Mouse (Mus musculus) granulocyte monocyte progenitor cell, adult 5-6 weeks (primary cell): ENCODE measurements around the gene Creg2. TPM values are rescaled to one million over a fixed set of nuclear protein-coding genes. Genes with fewer than 3 reads are reported as not detected.
"Not testable (repeated sequence)": the region's sequence is repeated elsewhere in the genome, so short reads cannot be mapped to it uniquely, and the experiment has no call there.

Experiments
- ATAC-seq: replicated peaks from 2 replicates; pipeline ENCODE4 v1.8.0; 2016; ENCODE audit warnings: mild to moderate bottlenecking, moderate TSS enrichment, inconsistent platforms; ENCODE audit not compliant: poor library complexity, severe bottlenecking
- total RNA-seq, 2 experiments: library from RNA; stranded (forward) in 1 of 2; stranded (reverse) in 1 of 2; fragments of 200-712, 200-1000 nt in 1 of 2; fragments of >200 nt in 1 of 2; fragmentation: Nextera tagmentation in 1 of 2; gene quantifications; 2 replicates each; pipeline ENCODE4 v1.2.3; 2014 to 2017

The Creg2 gene
- total RNA-seq, 2 experiments from 2014 or later, result not detected

DNA sequence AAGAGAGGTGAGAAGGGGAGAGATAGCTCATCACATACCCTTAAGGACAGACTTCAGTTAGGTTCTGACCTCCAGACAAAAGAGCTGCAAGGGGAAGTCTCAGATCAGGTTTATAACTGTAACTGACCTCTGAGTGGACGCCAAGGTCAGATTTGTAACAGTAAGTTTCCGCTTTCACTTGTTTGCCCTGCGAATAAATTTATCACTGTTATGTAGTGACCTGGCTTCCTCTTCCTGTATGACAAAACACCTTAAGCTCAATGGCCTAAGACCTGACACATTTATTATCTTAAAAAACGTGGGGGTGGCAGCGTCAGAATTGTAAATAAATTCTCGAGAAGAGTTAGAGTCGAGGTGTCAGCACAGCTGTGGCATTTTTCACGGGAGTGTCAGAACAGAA is 42.7 kb downstream of the Creg2 start:
- ATAC-seq, result peak; percentile 71

DNA sequence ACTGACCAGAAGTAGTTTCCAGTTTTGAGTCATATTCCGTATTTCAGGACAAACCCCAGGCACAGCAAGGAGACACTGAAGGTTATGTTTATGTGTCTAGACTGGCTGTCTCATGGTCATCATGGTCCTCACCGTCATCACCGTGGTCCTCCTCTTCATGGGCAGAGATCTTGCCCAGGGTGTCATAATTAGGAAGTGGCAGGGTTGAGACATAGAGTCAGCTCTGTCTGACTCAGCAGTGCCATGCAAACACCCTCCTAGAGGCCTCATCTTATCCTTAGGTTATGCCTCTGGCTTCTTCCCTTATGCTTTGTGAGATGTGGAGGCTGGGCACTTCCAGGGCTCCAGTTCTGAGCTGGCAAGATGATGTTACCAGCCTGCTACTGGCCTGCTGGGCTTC is 48.8 kb downstream of the Creg2 start:
- ATAC-seq, result peak; percentile 93

DNA sequence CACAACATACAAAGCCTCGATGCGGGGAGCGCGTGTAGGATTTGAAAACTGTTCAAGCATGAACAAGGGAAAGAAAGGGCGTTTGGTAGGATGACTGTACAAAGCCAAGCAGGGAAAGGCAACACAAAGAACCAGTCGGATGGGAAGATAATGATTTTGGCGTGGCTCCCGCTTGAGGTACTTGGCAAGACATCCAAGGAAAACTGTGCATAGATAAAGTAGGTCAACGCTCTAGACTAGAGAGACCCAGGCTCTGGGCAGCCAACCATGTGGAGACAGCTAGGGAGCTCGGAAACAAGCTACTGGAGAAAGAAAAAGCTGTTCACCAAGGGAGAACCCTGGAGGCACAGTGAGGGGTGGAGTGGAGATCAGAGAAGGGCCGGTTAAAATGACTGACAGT is 52.5 kb downstream of the Creg2 start:
- no peak for ATAC-seq

DNA sequence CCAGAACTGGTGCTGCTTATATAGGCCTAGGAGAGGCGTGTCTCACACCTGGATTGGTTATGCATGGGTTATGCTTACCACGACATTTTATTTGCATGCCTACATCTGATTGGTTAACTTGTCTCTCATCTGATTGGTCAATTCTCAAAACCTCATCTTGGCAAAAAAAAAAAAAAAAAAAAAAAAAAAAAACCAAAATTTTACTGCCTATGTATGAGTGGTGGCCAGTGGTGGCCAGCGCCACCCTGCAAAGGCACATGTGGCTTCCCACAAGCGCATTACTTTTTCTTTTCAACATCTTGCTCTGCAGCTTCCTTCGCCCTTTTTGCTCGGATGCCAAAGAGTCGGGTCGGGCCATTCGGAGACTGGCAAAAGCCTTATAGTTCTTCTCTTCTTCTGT is 54.1 kb downstream of the Creg2 start:
- not testable (repeated sequence) for ATAC-seq

DNA sequence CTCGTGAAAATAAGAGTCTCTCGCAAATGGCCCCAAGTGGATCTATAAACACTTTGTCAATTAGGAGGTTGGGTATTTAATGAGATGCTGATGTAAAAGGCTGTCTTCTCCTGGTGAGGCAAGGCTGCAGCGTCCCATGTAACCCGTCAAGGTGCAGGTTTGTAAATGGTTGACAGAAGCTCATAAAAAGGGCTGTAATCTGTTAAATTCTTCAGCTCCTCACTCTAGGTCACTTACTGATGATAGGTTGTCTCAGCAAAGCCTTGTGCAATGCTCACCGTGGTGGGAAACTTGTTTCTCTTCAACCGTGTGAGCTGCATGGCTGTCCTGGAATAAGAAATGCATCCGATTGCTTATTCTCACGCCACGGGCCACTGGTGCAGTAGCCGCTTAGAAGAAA is 57.4 kb downstream of the Creg2 start:
- ATAC-seq, result no peak

DNA sequence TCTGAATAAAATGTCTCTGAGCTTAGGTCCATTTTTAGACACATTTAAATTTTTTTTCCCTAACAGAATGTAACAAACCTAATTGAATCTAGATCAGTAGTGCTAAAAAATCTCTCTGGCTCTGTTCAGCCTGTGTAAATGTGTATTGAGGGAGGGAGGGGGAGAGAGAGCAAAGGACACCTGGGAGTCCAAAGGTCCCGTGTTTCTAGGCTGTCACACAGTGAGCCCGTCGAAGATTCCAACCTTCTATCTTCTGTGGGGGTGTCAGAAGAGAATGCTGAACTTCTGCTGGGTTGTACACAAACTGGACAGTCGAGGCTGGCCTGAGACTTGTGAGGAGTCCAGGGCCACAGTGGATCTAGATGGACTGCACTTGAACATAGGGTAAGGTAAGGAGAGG is 59.2 kb downstream of the Creg2 start:
- no peak for ATAC-seq

DNA sequence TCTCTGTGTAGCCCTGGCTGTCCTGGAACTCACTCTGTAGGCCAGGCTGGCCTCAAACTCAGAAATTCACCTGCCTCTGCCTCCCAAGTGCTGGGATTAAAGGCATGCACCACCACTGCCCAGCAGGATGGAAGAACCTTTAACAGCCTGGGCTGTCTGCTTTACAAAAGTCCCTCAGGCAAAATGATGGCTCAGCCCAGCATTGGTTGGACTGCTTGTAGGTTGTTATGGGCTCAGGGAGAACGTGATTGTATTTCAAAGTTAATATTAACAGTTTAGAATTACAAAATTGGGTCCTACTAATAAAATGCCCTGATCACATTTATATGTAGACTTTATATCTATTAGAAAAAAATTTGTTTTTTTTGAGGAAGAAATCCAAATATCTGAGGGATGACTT is 59.7 kb downstream of the Creg2 start:
- ATAC-seq, result not testable (repeated sequence)

DNA sequence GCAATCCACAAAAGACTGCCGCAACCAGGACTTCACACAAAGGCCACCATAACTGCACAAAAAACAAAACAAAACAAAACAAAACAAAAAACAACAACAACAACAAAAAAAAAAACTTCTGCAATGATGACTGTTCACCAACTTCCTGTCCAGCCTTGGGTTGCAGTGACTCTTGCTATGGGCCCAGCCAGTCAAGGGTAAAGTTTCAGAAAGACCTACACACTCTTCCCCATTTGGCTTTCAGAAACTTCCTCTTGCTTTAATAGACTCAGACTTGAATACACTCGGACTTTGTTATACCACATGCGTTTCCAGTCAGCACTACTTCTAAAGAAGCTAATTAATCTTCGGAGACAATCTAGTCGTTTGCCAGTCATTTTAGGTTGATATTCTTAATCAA is 61.1 kb downstream of the Creg2 start:
- peak; percentile 88 for ATAC-seq

DNA sequence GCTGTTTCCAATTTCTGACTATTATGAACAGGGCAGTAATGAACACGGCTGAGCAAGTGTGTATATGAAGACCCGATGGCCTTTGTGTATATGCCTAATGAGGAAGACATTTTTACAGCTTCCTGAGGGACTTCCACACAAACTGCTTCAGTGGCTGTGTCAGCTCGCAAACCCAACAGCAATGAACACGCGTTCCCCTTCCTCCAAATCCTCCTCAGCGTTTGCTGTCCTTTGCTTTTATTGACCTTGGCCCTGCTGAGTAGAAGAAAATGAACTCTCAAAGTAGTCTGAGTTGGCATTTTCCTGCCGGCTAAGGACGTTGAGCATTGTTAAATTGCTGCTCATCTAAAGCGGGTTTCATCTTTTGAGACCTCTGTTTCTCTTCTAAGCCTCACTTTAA is 65.9 kb downstream of the Creg2 start:
- ATAC-seq, result no peak

DNA sequence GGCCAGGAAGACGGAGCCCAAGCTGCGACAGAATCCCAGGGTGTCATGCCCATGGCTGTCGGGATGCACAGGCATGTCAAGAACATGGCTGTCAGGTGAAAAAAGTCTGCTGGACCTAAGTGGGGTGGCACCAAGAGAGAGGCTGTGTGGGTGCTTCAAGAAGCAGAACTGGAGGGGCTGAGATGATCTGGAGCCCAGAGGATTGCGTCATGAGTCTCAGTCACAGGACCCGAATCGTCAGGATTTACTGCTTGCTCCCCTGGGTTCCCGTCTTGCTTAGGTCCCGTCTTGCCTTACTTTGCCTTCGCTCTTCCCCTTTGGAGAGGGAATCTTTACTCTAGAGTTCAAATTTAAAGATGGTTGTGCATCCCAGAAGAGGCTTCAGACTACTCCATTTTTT is 68.1 kb downstream of the Creg2 start:
- peak; percentile 67 for ATAC-seq

DNA sequence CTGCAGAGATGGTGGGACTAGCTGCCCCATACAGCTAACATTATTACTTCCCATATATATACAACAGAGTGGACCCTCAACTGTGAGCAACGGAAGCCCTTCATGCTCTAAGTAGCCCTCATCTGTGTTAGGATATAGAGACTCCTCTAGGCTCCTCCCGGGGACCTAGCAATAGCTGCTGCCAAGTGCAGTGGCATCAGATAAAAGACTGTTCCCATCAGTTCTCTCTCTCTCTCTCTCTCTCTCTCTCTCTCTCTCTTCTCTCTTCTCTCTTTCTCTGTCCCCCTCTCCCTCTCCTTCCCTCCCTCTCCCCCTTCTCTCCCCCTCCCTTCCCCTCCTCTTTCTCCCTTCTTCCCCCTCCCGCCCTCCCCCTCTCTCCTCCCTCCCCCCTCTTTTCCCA is 70.1 kb downstream of the Creg2 start:
- ATAC-seq, result no peak

DNA sequence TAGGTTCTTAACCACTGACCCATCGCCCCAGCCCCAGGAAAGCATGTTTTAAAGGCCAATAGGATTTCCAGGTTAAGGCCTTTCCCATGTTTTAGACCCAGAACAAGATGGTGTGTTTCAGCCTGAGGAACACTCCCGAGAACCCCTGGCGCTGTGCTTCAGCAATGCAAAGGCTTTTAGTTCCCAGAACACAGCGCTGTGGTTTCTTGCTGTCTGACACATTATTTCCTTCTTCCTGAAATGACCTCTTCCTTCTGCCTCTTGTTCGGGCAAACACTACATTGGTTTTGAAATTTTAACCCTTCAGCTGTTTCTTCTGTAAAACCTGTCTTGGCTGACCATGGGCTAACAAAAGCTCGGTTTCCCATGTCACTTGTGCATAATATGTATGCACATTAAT is 72.1 kb downstream of the Creg2 start:
- ATAC-seq, result peak; percentile 30

DNA sequence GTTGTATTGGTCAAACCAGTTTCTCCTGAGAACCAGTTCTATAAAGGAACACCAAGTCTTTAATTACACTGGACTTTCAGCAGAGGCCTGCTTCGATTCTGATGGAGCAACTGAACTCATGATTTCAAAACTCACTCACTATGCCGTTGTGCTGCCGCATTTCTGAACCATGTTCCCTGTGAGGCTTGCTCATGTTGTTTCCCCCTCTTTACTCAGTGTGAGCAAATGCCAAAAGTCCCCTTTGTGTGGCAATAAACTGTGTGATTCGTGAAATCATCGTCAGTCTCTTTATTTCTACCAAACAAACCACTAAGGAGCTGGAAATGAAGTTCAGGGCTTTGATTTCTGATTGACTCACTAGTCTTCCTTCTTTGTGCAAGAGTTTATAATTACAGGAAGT is 72.8 kb downstream of the Creg2 start:
- ATAC-seq, result peak; percentile 49

DNA sequence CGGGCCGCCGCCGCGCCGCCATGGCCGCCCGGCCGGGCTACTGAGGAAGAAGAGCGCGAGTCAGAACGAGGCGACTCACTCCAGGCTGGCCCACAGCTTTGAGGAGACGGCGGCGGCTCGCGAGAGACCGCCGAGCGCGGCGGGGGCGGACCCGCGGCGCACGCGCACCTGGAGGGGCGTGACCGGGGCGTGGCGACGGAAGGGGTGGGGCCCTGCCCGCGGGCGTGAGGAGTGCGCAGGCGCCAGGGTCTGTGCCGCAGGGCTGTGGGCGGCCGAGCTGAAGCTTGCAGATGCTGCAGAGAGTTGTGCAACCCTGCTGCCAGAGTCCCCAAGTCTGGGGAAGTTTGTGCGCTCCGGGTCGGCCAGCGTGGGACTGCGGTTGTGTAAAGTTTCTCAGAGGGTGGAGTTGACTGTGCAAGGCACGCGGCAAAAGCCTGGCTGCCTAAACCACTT is 74.0 kb downstream of the Creg2 start, which contains the start of gene Rnf149:
Gene Rnf149 (minus strand): TSS at position 153 of the 453 bp plus-strand sequence.
- peak; percentile 76 for ATAC-seq

DNA sequence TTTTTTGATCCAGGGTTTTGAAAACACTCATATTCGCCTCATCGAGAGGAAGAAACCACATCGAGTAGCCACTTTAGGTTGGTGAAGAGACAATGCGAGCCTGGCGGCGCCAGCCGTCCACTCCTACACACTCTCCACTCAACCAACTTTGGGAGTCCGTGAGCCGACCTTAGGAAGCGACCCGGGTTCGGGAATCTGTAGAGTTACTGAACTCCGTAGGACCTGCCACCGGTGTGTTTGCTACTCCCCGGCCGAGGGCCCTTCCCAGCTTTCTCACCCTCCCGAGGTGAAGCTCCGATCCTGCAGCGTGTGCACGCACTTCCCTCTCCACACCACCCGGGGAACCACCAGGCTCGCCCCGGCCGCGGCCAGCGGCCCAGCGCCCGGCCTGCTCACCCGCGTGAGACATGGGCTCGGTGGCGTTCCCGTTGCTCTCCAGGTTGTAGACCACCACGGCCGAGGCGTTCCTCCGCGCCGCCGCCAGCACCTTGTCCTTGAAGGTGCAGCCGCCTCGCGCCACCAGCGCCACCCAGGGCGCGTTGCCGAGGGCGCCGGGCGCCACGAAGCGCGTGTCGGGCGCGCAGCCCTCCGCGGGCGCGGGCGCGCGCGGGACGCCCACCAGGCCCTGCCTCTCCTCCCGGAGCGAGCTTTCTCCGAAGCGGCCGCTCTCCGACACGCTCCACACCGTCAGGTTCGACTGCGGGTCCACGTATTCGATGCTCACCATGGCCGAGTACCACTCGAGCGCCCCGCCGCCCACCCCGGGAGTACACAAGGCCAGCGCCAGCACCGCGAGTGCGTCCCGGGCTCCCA is 74.6 kb downstream of the Creg2 start:
- ATAC-seq, result peak; percentile 24

DNA sequence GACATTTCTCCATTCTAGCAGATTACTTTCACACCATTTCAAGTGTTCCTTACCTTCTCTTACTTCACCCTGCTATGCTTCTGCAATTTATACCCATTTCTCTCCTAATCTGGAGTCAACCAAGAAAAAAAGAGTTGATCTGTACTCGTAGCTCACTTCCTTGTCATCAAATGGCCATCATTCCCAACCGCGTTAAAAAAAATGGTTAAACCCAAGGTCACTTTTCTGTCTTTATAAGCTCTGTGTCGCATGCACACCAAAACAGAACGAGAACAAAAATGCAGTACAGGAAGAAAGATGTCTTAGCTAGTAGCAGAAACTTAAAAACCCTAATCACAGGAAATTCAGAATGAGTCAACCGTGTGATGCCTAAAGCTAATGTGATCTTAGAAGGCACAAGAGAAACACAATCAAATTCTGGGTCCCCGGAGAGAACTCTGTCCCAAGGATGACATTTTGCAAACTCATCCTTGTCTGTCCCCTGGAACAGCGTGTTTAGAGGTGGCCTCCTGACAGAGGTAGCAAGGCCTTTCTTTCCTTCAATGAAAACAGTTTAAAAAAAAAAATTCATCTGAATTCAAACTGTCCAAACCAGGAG is 75.4 kb downstream of the Creg2 start:
- no peak for ATAC-seq

DNA sequence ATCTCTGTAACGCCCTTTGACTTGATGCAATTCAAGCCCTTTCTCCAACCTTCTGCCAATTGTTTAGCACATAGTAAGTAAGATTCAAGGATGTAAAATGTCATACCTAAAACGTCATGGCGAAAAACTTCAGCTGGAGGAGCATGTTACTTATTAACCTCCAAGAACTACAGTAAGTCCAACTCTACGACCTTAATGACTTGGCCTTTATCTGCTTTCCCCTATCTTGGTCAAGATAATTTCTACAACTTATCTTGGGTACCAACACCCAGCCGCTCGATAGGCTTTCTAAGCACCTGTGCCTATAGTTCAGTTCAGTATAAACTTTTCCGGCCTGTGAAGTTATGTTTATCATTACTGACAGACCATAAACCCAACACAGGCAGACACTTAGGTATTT is 77.4 kb downstream of the Creg2 start:
- ATAC-seq, result no peak

DNA sequence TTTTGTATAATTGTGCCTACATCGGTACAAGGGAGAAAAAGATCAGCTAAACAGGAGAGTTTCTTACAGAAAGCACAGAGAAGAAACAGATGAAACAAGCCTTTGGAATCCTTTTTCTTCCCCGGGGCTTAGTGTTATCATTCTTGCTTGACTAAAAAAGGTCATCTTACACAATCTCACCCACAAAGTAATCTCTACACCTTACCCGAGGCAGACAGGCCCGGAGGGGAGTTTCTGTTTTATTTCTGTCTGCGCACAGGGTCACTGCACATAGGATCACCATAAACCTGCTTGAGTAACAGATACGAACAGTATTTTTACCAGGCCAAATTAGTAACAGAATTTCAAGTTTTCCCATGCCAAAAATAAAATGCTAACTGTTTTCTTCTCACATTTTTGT is 79.6 kb downstream of the Creg2 start:
- no peak for ATAC-seq
